Mouse (Mus musculus) bone marrow, adult 2 months (tissue): ENCODE data around the gene Pik3ip1. TPM values are rescaled to one million over a fixed set of nuclear protein-coding genes. Genes with fewer than 3 reads are reported as not detected.

ENCODE experiments used
- H3K27ac ChIP-seq: fragments of 200-500 bp; 2 replicates; pipeline ENCODE4 v1.5.1; 2012; ENCODE audit warnings: low read depth, mild to moderate bottlenecking, control low read depth, inconsistent platforms, low read length; ENCODE audit not compliant: control insufficient read depth, poor library complexity, insufficient read depth
- H3K4me1 ChIP-seq: fragments of 200-500 bp; 2 replicates; pipeline ENCODE4 v1.6.1; 2011; ENCODE audit warnings: low read length; ENCODE audit not compliant: control insufficient read depth, insufficient read depth
- H3K4me3 ChIP-seq: fragments of 200-500 bp; replicated peaks from 2 replicates; pipeline ENCODE3; 2011; ENCODE audit warnings: mild to moderate bottlenecking, low read depth, low read length, control low read depth; ENCODE audit not compliant: control insufficient read depth
- CTCF ChIP-seq: fragments of 200-500 bp; IDR thresholded peaks from 2 replicates; pipeline ENCODE4 v1.5.1; 2011; ENCODE audit warnings: low read length, control low read depth; ENCODE audit not compliant: control insufficient read depth, insufficient read depth
- POLR2A ChIP-seq: fragments of 200-500 bp; IDR thresholded peaks from 2 replicates; pipeline ENCODE4 v1.6.1; 2011; ENCODE audit warnings: low read depth, mild to moderate bottlenecking, control low read depth, low read length, borderline replicate concordance; ENCODE audit not compliant: control insufficient read depth
- WGBS: fragments of 180-500 bp; shearing (Covaris S2); methylation state at CpG from one replicate; pipeline ENCODE4 v1.1.7; 2018; 5-methylcytosine and 5-hydroxymethylcytosine counted together
- polyA plus RNA-seq: library from polyadenylated mRNA; stranded (reverse); fragments of >200 nt; gene quantifications from 2 replicates; pipeline ENCODE4 v1.2.4, GENCODE M21; 2011; ENCODE audit warnings: low replicate concordance; ENCODE audit not compliant: missing spikeins, insufficient read depth, insufficient read length

Gene Pik3ip1
- polyA plus RNA-seq, 1 experiment, result 29.7 TPM

DNA sequence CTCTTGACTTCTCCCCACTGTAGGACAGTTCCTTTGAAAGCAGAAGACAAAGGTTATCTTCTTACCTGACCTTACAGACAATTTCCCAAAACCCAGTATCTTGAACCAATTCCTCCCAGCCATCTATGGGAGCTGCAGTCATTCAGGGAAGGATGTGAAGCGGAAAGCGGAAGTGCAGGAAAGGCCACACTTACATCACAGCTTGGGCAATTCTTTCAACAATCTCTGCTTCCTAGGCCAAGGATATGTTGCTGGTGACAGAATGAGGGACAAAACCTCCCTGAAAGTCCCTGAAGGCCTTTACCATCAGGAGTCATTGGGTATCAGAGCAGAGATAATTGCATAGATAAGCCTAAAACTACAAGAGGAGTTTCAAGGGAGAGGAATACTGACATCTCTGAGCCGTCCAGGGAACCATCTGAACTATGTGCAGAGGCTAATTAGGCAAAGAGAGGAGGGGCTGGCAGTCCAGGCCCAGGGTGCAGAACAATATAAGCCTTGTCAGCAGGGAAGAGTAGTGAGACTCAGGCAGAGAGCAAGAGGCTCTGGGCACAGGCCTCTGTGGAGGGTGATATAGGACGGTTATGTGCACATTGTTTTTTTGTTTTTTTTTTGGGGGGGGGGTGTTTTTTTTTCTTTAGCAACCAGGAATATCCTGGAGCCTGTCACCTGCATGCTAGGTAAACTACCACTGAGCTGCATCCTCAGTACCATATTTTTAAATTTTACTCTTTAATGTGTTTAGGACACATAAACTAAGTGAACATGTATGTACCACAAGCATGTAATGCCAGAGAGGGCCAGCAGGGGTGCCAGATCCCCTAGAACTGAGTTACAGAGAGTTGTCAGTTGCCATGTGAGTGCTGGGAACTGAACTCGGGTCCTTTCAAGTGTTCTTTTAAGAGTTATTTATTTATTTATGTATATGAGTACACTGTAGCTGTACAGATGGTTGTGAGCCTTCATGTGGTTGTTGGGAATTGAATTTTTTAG lies 52.7 kb downstream of the Pik3ip1 start:
- Histone ChIP-seq H3K27ac (no peak overlapping the region), H3K4me1 (no peaks in the 10 kb centered on the region; the same call in 1 of the 2 replicates), H3K4me3 (no peak overlapping the region)
- 65% methylated on average over 5 of the region's 5 CpGs for WGBS
- TF ChIP-seq POLR2A, result no peak
- TF ChIP-seq CTCF, result 0 out of 2 replicates have a peak, but pooled peaks have one; percentile 16

DNA sequence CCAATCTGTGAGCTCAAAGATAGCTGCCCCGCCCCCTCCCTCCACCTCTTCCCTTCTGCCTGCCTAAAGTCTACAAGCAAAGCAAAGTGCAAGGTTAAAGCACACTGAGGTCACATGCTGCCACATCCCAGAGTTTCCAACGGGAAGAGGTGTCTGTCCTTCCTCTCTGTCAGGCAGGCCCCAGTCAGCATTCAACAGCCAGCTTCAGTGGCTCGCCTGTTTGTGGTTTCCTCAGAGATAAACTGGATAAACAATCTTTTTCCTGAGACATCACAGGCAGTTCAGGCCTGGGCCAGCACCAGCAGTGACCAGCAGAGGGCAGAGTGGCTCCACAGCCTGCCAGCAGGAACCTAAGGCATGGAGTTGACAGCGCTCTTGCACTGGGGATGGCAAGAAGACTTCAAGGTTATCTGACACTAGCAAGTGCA lies 56.8 kb downstream of the Pik3ip1 start:
- TF ChIP-seq CTCF, result peak; percentile 99
- no peak for TF ChIP-seq POLR2A
- H3K4me3 ChIP-seq, result no peak overlapping the region
- H3K4me1 ChIP-seq, result no peaks in the 10 kb centered on the region; the same call in 1 of the 2 replicates
- 10% methylated on average over 4 of the region's 4 CpGs for WGBS
- no peak overlapping the region for H3K27ac ChIP-seq

DNA sequence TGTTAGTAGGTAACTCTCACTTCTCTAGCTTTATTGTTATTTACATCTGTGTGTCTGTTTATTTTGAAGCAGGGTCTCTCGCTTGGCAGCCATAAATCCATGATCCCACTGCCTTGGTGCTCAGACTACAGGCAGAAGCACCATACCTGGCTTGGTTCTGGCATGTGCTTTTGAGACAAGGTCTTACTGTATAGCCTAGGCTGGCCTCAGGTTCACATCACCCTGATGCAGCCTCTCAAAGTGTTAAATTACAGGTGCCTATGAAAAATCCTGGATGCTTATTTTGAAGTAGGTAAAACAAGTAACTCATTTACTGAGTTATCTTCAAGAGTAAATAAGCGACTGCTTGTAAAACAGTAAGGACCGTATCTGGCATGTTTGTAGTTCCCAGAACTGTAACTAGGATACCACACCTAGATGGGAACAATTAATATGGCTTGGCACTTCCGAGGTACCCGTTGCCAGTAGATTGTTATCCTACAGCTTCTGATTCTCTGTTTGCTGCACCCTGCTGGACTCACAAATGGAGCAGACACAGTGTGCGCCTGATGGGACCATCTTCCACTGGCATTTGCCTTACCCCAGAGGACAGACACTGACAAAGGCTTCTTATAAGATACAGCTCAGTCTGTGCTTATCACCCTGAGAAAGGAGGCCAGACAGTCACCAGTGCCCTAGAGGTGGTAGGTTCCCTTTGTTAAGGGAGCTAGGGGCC lies 57.4 kb downstream of the Pik3ip1 start:
- Histone ChIP-seq H3K27ac (no peak overlapping the region), H3K4me1 (no peaks in the 10 kb centered on the region; the same call in 1 of the 2 replicates), H3K4me3 (no peak overlapping the region)
- 76% methylated on average over 6 of the region's 6 CpGs for WGBS
- TF ChIP-seq CTCF (no peak), POLR2A (no peak)

DNA sequence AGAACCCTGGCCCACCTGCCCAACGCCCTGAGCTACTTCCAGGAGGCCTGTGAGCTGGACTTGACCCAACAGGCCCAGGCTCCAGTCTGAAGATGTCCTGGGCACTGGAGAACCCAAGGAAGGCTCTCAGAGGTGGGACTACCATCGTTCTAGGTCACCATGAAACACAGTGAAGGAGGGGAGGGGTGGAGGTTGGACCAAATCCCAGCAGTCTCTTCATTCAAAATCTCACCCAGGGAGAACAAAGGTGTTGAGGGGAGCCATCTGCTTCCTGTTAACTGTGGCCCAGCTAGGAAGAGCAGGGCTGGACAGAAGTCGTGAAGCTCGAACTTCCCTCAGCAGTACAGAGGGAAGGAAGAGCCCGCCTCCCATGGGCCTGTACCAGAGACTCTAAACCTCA lies 59.8 kb downstream of the Pik3ip1 start:
- Histone ChIP-seq H3K27ac (no peak overlapping the region), H3K4me3 (no peak overlapping the region), H3K4me1 (no peaks in the 10 kb centered on the region; the same call in 1 of the 2 replicates)
- no peak for TF ChIP-seq POLR2A
- TF ChIP-seq CTCF, result no peak
- WGBS, result 46% methylated on average over 5 of the region's 5 CpGs

DNA sequence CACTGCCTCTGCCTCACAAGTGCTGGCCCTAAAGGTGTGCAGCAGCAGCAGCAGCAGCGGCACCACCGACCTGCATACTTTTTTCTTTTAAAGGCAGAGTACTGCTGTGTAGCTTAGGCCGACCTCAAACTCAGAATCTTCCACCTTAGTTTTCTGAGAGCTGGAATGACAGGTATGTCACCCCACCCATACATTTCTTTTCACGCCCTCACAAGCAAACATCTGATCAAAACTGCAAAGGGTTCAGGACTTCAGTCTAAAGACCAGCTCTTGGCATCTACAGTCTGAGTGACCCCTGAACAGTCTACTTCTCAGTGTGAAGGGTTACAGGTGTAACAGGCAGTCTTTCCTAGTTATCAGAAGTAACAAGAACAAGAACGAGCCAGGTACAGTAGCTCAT lies 60.6 kb downstream of the Pik3ip1 start:
- TF ChIP-seq POLR2A (no peak), CTCF (no peak)
- no peak overlapping the region for H3K27ac ChIP-seq
- H3K4me1 ChIP-seq, result no peaks in the 10 kb centered on the region; the same call in 1 of the 2 replicates
- no peak overlapping the region for H3K4me3 ChIP-seq
- 89% methylated on average over 5 of the region's 5 CpGs for WGBS

DNA sequence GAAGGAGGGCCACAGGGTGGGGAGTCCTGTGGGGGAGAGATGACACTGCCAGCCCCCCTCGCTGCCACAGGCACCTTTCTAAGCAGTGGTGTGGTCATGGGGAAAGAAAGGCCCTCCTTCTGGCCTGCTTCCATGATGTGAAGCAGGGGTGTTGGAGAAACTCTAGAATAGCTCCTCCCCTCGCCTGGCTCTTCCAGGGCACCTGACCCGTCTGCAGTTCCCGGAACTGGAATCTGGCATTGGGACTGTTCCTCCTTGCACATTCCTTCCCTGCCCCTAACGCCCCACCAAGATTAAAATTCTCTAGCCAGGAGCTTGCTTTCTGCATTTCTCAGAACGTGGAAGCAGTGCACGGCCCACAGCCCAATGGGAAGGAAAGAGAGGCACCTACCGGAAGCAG lies 62.3 kb downstream of the Pik3ip1 start:
- 87% methylated on average over 8 of the region's 8 CpGs for whole genome bisulfite sequencing
- Histone ChIP-seq H3K4me1 (no peaks in the 10 kb centered on the region; the same call in 1 of the 2 replicates), H3K27ac (no peak overlapping the region), H3K4me3 (no peak overlapping the region)
- TF ChIP-seq POLR2A, result no peak
- TF ChIP-seq CTCF, result no peak

Other genes starting within 250 kb of the Pik3ip1 start
- gene Sfi1, start 136.9 kb upstream of the Pik3ip1 start, polyA plus RNA-seq, result 15.6 and 33.5 TPM in 2 replicates
- gene Eif4enif1, start 128.0 kb upstream of the Pik3ip1 start, polyA plus RNA-seq, result 42.6 and 52.7 TPM in 2 replicates
- 50.8 and 78.5 TPM in 2 replicates for gene Drg1, start 64.0 kb upstream of the Pik3ip1 start, polyA plus RNA-seq
- gene Patz1, start 41.5 kb upstream of the Pik3ip1 start, polyA plus RNA-seq, result 33.6 and 53.9 TPM in 2 replicates
- 23.9 and 60.1 TPM in 2 replicates for gene Limk2, start 78.8 kb downstream of the Pik3ip1 start, polyA plus RNA-seq
- 5.9 and 9.2 TPM in 2 replicates for gene Rnf185, start 122.0 kb downstream of the Pik3ip1 start, polyA plus RNA-seq
- gene Pla2g3, start 157.9 kb downstream of the Pik3ip1 start, polyA plus RNA-seq, result 0.38 TPM in 1 of 2 replicates, not detected in the other
- gene Inpp5j, start 174.4 kb downstream of the Pik3ip1 start, polyA plus RNA-seq, result 1.2 and 3.3 TPM in 2 replicates
- gene Selenom, start 184.3 kb downstream of the Pik3ip1 start, polyA plus RNA-seq, result 8.0 and 23.9 TPM in 2 replicates
- gene Smtn, start 210.2 kb downstream of the Pik3ip1 start, polyA plus RNA-seq, result 28.9 and 54.7 TPM in 2 replicates